Mouse (Mus musculus) hindbrain, embryonic 13.5 days (tissue): ENCODE results near the gene Mphosph9. TPM values are rescaled to one million over a fixed set of nuclear protein-coding genes. Genes with fewer than 3 reads are reported as not detected.
"Not testable (repeated sequence)": the region's sequence is repeated elsewhere in the genome, so short reads cannot be mapped to it uniquely, and the experiment has no call there.

ENCODE experiments used
- ATAC-seq: fragments of 200-750 bp; cut with Nextera tagmentation; 2 replicates; pipeline ENCODE4 v1.8.0; 2017; ENCODE audit warnings: moderate TSS enrichment; ENCODE audit not compliant: low FRiP score
- H3K27ac ChIP-seq: fragments of 300-500 bp; sonication (generic); 2 replicates; pipeline ENCODE4 v1.5.1; 2015; ENCODE audit warnings: inconsistent platforms, mild to moderate bottlenecking, moderate library complexity
- H3K27me3 ChIP-seq: fragments of 300-500 bp; sonication (generic); 2 replicates; pipeline ENCODE4 v1.6.1; 2015; ENCODE audit warnings: mild to moderate bottlenecking, inconsistent platforms
- H3K36me3 ChIP-seq: fragments of 300-500 bp; sonication (generic); 2 replicates; pipeline ENCODE4 v1.6.1; 2015; ENCODE audit warnings: mild to moderate bottlenecking, inconsistent platforms
- H3K4me1 ChIP-seq: fragments of 300-500 bp; sonication (generic); replicated peaks from 2 replicates; pipeline ENCODE4 v1.6.1; 2015; ENCODE audit warnings: inconsistent platforms
- H3K4me2 ChIP-seq: fragments of 300-500 bp; sonication (generic); 2 replicates; pipeline ENCODE4 v1.6.1; 2015; ENCODE audit warnings: inconsistent platforms, mild to moderate bottlenecking, moderate library complexity
- H3K4me3 ChIP-seq: fragments of 300-500 bp; sonication (generic); 2 replicates; pipeline ENCODE4 v1.5.1; 2015; ENCODE audit warnings: mild to moderate bottlenecking, inconsistent platforms
- H3K9ac ChIP-seq: fragments of 300-500 bp; sonication (generic); 2 replicates; pipeline ENCODE4 v1.6.1; 2015; ENCODE audit warnings: mild to moderate bottlenecking, inconsistent platforms
- H3K9me3 ChIP-seq: fragments of 300-500 bp; sonication (generic); 2 replicates; pipeline ENCODE4 v1.6.1; 2016; ENCODE audit warnings: inconsistent platforms
- WGBS: fragments of 180-500 bp; shearing (Covaris S2); methylation state at CpG from one replicate; pipeline ENCODE4 v1.1.7; 2015; 5-methylcytosine and 5-hydroxymethylcytosine counted together
- polyA plus RNA-seq: library from polyadenylated mRNA; unstranded; fragments of >200 nt; fragmentation: Nextera tagmentation; extraction: Ambion mirVana; gene quantifications from 2 replicates; pipeline ENCODE4 v1.2.1, GENCODE M21; 2015

The Mphosph9 gene
- polyA plus RNA-seq, 1 experiment from 2014 or later = 14.3 TPM

GRCm38 (mm10) chr5:124225891-124226290 is 101.9 kb downstream of the Mphosph9 start:
- no peak overlapping the region for H3K4me2 ChIP-seq
- H3K27me3 ChIP-seq = 0 out of 2 replicates have a peak, but pooled peaks cover 3% of the 10 kb centered on the region
- H3K9ac ChIP-seq = no peak overlapping the region
- H3K27ac ChIP-seq = no peak overlapping the region
- no peaks in the 10 kb centered on the region for H3K9me3 ChIP-seq
- H3K36me3 ChIP-seq = no peaks in the 10 kb centered on the region
- no peak for ATAC-seq
- H3K4me3 ChIP-seq = no peak overlapping the region
- peaks cover 47% of the 10 kb centered on the region for H3K4me1 ChIP-seq
- 84% methylated on average over 7 of the region's 7 CpGs for WGBS

DNA sequence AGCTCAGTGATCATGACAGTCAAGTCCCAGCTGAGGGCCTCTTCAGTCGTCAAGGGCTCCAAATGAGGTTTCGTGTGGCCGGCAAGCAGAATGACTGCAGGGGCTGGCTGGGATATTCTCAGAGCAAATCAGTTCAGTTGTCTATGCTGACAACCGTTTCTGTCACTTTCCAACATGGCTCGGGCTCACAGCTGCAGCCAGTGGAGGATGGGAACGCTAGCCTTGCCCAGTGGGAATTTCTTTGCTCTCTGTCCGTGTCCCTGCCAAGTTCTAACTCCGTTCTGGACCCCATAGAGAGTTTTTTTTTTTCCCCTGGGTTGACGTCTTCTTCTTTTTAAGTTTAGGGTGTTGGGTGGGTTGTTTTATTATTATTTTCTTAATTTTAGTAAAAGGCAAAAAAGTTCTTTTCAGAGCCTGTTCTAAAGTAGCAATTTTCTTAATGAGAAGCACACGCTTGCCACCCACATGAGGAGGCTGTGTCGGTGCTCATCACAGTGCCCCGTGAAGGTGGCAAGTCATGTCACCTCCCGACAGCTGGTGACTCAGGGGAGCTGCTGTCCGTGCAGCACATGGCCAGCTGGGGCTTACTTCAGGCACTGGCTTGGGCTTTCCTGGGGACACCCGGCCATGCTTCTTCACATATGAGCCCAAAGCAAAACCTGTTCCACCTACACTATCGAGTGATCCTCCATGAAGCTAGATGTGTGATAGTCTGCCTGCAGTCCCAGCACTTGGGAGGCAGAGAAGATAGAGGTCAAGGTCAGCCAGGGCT is 103.3 kb downstream of the Mphosph9 start:
- Histone ChIP-seq H3K36me3 (no peaks in the 10 kb centered on the region), H3K4me3 (no peak overlapping the region), H3K9ac (no peak overlapping the region), H3K27me3 (0 out of 2 replicates have a peak, but pooled peaks cover 3% of the 10 kb centered on the region), H3K27ac (no peak overlapping the region; the same call in 1 of the 2 replicates), H3K4me2 (no peak overlapping the region), H3K9me3 (no peaks in the 10 kb centered on the region), H3K4me1 (peaks cover 55% of the 10 kb centered on the region)
- no peak for ATAC-seq
- 56% methylated on average over 16 of the region's 16 CpGs for WGBS

DNA sequence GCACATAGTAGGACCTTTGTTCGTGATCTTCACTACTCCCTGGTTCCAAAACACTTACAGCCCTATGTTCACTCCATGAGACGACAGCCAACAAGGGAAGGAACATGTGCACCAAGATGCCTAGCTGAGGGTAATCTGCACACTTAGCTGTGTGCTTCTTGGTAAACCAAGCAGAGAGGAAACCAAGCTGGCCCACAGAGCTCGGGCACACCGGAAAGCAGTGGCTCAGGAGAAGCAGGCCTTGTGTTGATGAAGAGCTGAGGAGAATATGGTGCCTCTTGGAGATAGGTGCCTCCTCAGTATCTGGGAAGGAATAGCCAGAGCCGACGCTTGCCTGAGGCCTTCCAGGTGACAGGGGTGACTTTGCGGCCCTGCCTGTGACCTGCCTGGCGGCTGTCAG is 104.2 kb downstream of the Mphosph9 start:
- Histone ChIP-seq H3K27ac (no peak overlapping the region), H3K9me3 (no peaks in the 10 kb centered on the region), H3K27me3 (0 out of 2 replicates have a peak, but pooled peaks cover 3% of the 10 kb centered on the region), H3K4me1 (peaks cover 64% of the 10 kb centered on the region), H3K4me3 (no peak overlapping the region), H3K9ac (no peak overlapping the region), H3K4me2 (no peak overlapping the region), H3K36me3 (no peaks in the 10 kb centered on the region)
- WGBS = 86% methylated on average over 8 of the region's 8 CpGs
- no peak for ATAC-seq

- Histone ChIP-seq H3K4me3 (no peak overlapping the region), H3K4me1 (peaks cover 72% of the 10 kb centered on the region), H3K9me3 (no peaks in the 10 kb centered on the region), H3K27ac (no peak overlapping the region), H3K27me3 (0 out of 2 replicates have a peak, but pooled peaks cover 3% of the 10 kb centered on the region), H3K4me2 (no peak overlapping the region), H3K9ac (no peak overlapping the region), H3K36me3 (no peaks in the 10 kb centered on the region)
- 92% methylated on average over 11 of the region's 11 CpGs for WGBS
- no peak for ATAC-seq
Observed at GRCm38 (mm10) chr5:124222696-124223095, 105.1 kb downstream of the Mphosph9 start.

DNA sequence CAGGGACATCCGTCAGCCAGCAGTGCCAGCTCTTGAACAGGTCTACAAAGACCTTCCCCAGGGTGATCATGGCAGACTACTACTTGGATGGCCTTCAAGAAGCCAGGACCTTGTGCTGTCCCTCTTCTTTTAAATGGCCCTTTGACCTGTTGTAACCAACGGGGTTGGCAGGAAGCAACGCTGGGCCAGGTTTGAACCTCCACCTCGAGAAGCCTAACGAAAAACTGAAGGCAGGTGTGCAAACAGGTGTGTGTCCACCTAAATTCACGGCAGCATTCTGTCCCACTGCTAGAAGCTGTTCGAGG is 106.1 kb downstream of the Mphosph9 start:
- 0 out of 2 replicates have a peak, but pooled peaks cover 3% of the 10 kb centered on the region for H3K27me3 ChIP-seq
- H3K4me1 ChIP-seq = peaks cover 65% of the 10 kb centered on the region
- ATAC-seq = no peak
- H3K4me3 ChIP-seq = no peak overlapping the region
- H3K9me3 ChIP-seq = no peaks in the 10 kb centered on the region
- H3K9ac ChIP-seq = no peak overlapping the region
- H3K4me2 ChIP-seq = no peak overlapping the region
- H3K36me3 ChIP-seq = no peaks in the 10 kb centered on the region
- WGBS = 88% methylated on average over 7 of the region's 7 CpGs
- no peak overlapping the region for H3K27ac ChIP-seq

DNA sequence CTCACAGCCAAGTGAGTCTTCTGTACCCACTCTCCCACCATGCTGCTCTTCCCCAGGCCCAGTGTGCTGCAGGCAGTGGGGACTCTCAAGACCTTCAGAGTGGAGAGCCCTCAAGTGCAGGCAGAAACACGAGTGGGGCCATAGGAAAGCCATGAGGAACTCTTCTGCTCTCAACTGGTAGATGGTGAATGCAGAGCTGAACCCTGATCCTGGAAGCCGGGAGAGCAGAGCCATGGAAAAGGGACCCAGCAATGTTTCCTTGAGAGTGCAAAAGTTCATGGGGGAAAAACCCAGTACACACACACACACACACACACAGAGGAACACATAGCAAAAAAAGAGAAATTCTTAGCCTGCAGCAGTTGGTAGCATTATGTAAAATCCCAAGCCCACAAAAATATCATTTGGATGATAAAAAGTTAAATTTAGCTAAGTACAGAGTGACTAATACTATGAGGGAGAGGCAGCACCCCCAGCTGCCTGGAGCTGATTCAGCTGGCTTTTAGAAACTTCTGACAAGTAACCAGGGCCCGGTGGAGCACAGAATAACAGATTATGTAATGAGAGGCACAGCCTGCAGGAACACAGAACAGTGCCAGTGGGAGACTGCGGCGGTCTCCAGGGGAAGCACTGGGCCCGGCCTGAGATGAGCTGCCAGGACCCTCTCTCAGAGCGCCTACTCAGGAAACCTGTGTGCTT is 106.6 kb downstream of the Mphosph9 start:
- H3K27me3 ChIP-seq = 0 out of 2 replicates have a peak, but pooled peaks cover 3% of the 10 kb centered on the region
- no peak overlapping the region for H3K27ac ChIP-seq
- no peak for ATAC-seq
- H3K4me3 ChIP-seq = no peak overlapping the region
- no peaks in the 10 kb centered on the region for H3K9me3 ChIP-seq
- WGBS = 60% methylated on average over 7 of the region's 7 CpGs
- H3K4me1 ChIP-seq = peaks cover 61% of the 10 kb centered on the region
- H3K4me2 ChIP-seq = no peak overlapping the region
- no peaks in the 10 kb centered on the region for H3K36me3 ChIP-seq
- no peak overlapping the region for H3K9ac ChIP-seq

- 91% methylated on average over 5 of the region's 5 CpGs for WGBS
Observed at GRCm38 (mm10) chr5:124220551-124220950, 107.2 kb downstream of the Mphosph9 start.

DNA sequence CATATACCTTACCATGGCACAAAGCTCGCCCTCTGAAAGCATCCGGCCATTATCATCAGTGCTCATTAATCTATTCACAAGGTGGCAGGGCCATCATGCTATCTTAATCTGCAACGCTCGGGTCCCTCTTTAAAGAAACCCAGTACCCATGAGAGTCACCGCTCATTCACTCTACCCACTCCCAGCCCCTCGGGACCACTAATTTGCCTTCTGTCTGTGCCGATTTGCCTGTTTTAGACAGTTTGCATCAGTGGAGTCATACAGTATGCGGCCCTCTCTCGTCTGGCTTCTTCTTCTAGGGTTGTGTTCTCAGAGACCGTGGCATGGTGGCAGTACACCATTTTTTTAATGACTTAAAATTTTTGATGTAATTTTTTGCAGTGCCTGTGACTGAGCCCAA is 108.3 kb downstream of the Mphosph9 start:
- Histone ChIP-seq H3K9me3 (no peaks in the 10 kb centered on the region), H3K9ac (no peak overlapping the region), H3K4me1 (peaks cover 56% of the 10 kb centered on the region), H3K27me3 (0 out of 2 replicates have a peak, but pooled peaks cover 3% of the 10 kb centered on the region), H3K4me3 (no peak overlapping the region), H3K36me3 (no peaks in the 10 kb centered on the region), H3K27ac (no peak overlapping the region), H3K4me2 (no peak overlapping the region)
- WGBS = 53% methylated on average over 10 of the region's 10 CpGs
- no peak for ATAC-seq

More at GRCm38 (mm10) chr5:124220551-124220950, 107.2 kb downstream of the Mphosph9 start:
- H3K9me3 ChIP-seq = no peaks in the 10 kb centered on the region
- H3K27me3 ChIP-seq = 0 out of 2 replicates have a peak, but pooled peaks cover 3% of the 10 kb centered on the region
- no peaks in the 10 kb centered on the region for H3K36me3 ChIP-seq
- H3K4me3 ChIP-seq = no peak overlapping the region
- no peak for ATAC-seq
- no peak overlapping the region for H3K9ac ChIP-seq
- H3K4me1 ChIP-seq = peaks cover 59% of the 10 kb centered on the region
- H3K4me2 ChIP-seq = no peak overlapping the region
- H3K27ac ChIP-seq = no peak overlapping the region

- no peaks in the 10 kb centered on the region for H3K36me3 ChIP-seq
Observed at GRCm38 (mm10) chr5:124218986-124219385, 108.8 kb downstream of the Mphosph9 start.

DNA sequence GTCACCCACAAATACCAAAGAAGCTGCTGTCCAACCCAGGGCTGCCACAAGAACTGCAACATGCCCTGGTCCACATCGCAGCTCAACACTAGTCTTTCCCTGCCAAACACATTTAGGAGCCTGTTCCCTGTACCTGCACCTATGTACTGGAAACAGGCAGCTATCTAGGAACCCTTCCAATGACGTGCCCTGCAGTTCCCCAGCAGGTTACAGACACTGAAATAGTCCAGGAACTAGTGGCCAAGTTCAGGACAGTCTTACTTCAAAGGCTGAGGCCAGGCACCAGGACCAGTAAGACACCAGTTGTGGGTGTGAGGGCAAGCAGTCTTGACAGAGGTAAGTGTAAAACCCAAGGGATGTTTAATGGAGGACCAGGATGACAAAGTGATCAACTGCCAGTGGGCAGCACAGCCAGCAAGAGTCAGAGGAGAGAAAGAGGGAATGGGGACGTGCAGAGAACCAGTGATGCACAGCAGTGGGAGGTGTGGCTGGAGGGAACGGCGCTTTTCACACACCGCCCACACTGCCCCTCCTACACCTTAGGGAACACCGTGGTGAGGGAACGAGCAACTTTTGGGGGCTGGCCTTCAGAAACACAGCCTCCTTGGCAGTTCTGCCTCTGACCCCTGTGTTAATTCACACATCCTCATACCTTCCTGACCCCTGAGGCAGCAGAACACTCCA is 110.1 kb downstream of the Mphosph9 start:
- Histone ChIP-seq H3K27ac (no peak overlapping the region), H3K9ac (no peak overlapping the region), H3K9me3 (no peaks in the 10 kb centered on the region), H3K36me3 (no peaks in the 10 kb centered on the region; the same call in 1 of the 2 replicates), H3K4me1 (peaks cover 46% of the 10 kb centered on the region), H3K4me2 (no peak overlapping the region), H3K27me3 (no peaks in the 10 kb centered on the region), H3K4me3 (no peak overlapping the region)
- ATAC-seq = no peak
- WGBS = 58% methylated on average over 8 of the region's 8 CpGs

More at GRCm38 (mm10) chr5:124218986-124219385, 108.8 kb downstream of the Mphosph9 start:
- H3K9ac ChIP-seq = no peak overlapping the region
- H3K4me3 ChIP-seq = no peak overlapping the region
- no peak overlapping the region for H3K4me2 ChIP-seq
- H3K27ac ChIP-seq = no peak overlapping the region
- H3K9me3 ChIP-seq = no peaks in the 10 kb centered on the region
- 57% methylated on average over 7 of the region's 7 CpGs for WGBS
- 0 out of 2 replicates have a peak, but pooled peaks cover 3% of the 10 kb centered on the region for H3K27me3 ChIP-seq
- ATAC-seq = no peak
- H3K4me1 ChIP-seq = peaks cover 51% of the 10 kb centered on the region

GRCm38 (mm10) chr5:124217092-124217491 is 110.7 kb downstream of the Mphosph9 start:
- H3K4me3 ChIP-seq, H3K27ac ChIP-seq, H3K4me2 ChIP-seq, ATAC-seq, H3K9ac ChIP-seq, H3K27me3 ChIP-seq, H3K36me3 ChIP-seq, H3K9me3 ChIP-seq: not testable (repeated sequence)
- 93% methylated on average over 5 of the region's 5 CpGs for WGBS
- H3K4me1 ChIP-seq = peaks cover 39% of the 10 kb centered on the region

GRCm38 (mm10) chr5:124216403-124216802 is 111.4 kb downstream of the Mphosph9 start:
- no peaks in the 10 kb centered on the region for H3K9me3 ChIP-seq
- no peak overlapping the region for H3K9ac ChIP-seq
- no peak for ATAC-seq
- H3K4me3 ChIP-seq = no peak overlapping the region
- no peaks in the 10 kb centered on the region; the same call in 1 of the 2 replicates for H3K36me3 ChIP-seq
- H3K27ac ChIP-seq = no peak overlapping the region
- 93% methylated on average over 6 of the region's 6 CpGs for WGBS
- peaks cover 34% of the 10 kb centered on the region for H3K4me1 ChIP-seq
- no peaks in the 10 kb centered on the region for H3K27me3 ChIP-seq
- H3K4me2 ChIP-seq = no peak overlapping the region
